Mouse (Mus musculus): ENCODE data around the gene Gm10720. TPM values are rescaled to one million over a fixed set of nuclear protein-coding genes. Genes with fewer than 3 reads are reported as not detected.
"Not testable (repeated sequence)": the region's sequence is repeated elsewhere in the genome, so short reads cannot be mapped to it uniquely, and the experiment has no call there.

Gene Gm10720
- total RNA-seq (2017) = not detected in 2 replicates

- ATAC-seq (replicated peaks in 1 of 2; ENCODE audit: insufficient read depth in 1 of 2, low FRiP score in 2 of 2, low TSS enrichment in 1 of 2, low read depth in 1 of 2, poor library complexity in 2 of 2, severe bottlenecking in 2 of 2) = not testable (repeated sequence)
Observed at GRCm38 (mm10) chr9:3015354-3015753, at the start of gene Gm10720. Gene Gm10720 (plus strand): TSS chr9:3015654.

- not testable (repeated sequence) for ATAC-seq (replicated peaks in 1 of 2; ENCODE audit: insufficient read depth in 1 of 2, low FRiP score in 2 of 2, low TSS enrichment in 1 of 2, low read depth in 1 of 2, poor library complexity in 2 of 2, severe bottlenecking in 2 of 2)
Observed at GRCm38 (mm10) chr9:3000445-3000972, 14.9 kb upstream of the Gm10720 start, which contains the start of gene Gm10722. Gene Gm10722 (plus strand): TSS chr9:3000922.

- ATAC-seq (replicated peaks in 1 of 2; ENCODE audit: insufficient read depth in 1 of 2, low FRiP score in 2 of 2, low TSS enrichment in 1 of 2, low read depth in 1 of 2, poor library complexity in 2 of 2, severe bottlenecking in 2 of 2) = not testable (repeated sequence)
Observed at GRCm38 (mm10) chr9:3001006-3001405, 14.4 kb upstream of the Gm10720 start.

GRCm38 (mm10) chr9:3001948-3002659 lies 13.3 kb upstream of the Gm10720 start:
- ATAC-seq (replicated peaks in 1 of 2; ENCODE audit: insufficient read depth in 1 of 2, low FRiP score in 2 of 2, low TSS enrichment in 1 of 2, low read depth in 1 of 2, poor library complexity in 2 of 2, severe bottlenecking in 2 of 2) = peak; percentile 25 to 40; a peak in 2 of 4 replicates

- not testable (repeated sequence) for ATAC-seq (replicated peaks in 1 of 2; ENCODE audit: insufficient read depth in 1 of 2, low FRiP score in 2 of 2, low TSS enrichment in 1 of 2, low read depth in 1 of 2, poor library complexity in 2 of 2, severe bottlenecking in 2 of 2)
Observed at GRCm38 (mm10) chr9:3002794-3003396, 12.6 kb upstream of the Gm10720 start, which contains the start of gene Gm11168. Gene Gm11168 (plus strand): TSS chr9:3003346.

- ATAC-seq (replicated peaks in 1 of 2; ENCODE audit: insufficient read depth in 1 of 2, low FRiP score in 2 of 2, low TSS enrichment in 1 of 2, low read depth in 1 of 2, poor library complexity in 2 of 2, severe bottlenecking in 2 of 2) = peak; percentile 30 to 43
Observed at GRCm38 (mm10) chr9:3006179-3006578, 9.3 kb upstream of the Gm10720 start.

- ATAC-seq (replicated peaks in 1 of 2; ENCODE audit: insufficient read depth in 1 of 2, low FRiP score in 2 of 2, low TSS enrichment in 1 of 2, low read depth in 1 of 2, poor library complexity in 2 of 2, severe bottlenecking in 2 of 2) = not testable (repeated sequence)
Observed at GRCm38 (mm10) chr9:3006636-3007035, 8.8 kb upstream of the Gm10720 start.

- ATAC-seq (replicated peaks in 1 of 2; ENCODE audit: insufficient read depth in 1 of 2, low FRiP score in 2 of 2, low TSS enrichment in 1 of 2, low read depth in 1 of 2, poor library complexity in 2 of 2, severe bottlenecking in 2 of 2) = peak; percentile 24 to 25
Observed at GRCm38 (mm10) chr9:3007272-3007671, 8.2 kb upstream of the Gm10720 start.

GRCm38 (mm10) chr9:3009331-3009730 lies 6.1 kb upstream of the Gm10720 start:
- ATAC-seq (replicated peaks in 1 of 2; ENCODE audit: insufficient read depth in 1 of 2, low FRiP score in 2 of 2, low TSS enrichment in 1 of 2, low read depth in 1 of 2, poor library complexity in 2 of 2, severe bottlenecking in 2 of 2) = peak; percentile 14 to 24

- ATAC-seq (replicated peaks in 1 of 2; ENCODE audit: insufficient read depth in 1 of 2, low FRiP score in 2 of 2, low TSS enrichment in 1 of 2, low read depth in 1 of 2, poor library complexity in 2 of 2, severe bottlenecking in 2 of 2) = peak; percentile 39 to 56
Observed at GRCm38 (mm10) chr9:3012054-3012621, 3.3 kb upstream of the Gm10720 start.

GRCm38 (mm10) chr9:3012733-3013279 lies 2.6 kb upstream of the Gm10720 start, which contains the start of gene Gm10721:
Gene Gm10721 (plus strand): TSS chr9:3013140.
- peak; percentile 37 to 39 for ATAC-seq (replicated peaks in 1 of 2; ENCODE audit: insufficient read depth in 1 of 2, low FRiP score in 2 of 2, low TSS enrichment in 1 of 2, low read depth in 1 of 2, poor library complexity in 2 of 2, severe bottlenecking in 2 of 2)

GRCm38 (mm10) chr9:3015896-3016295 lies 442 bp downstream of the Gm10720 start:
- not testable (repeated sequence) for ATAC-seq (replicated peaks in 1 of 2; ENCODE audit: insufficient read depth in 1 of 2, low FRiP score in 2 of 2, low TSS enrichment in 1 of 2, low read depth in 1 of 2, poor library complexity in 2 of 2, severe bottlenecking in 2 of 2)

GRCm38 (mm10) chr9:3017108-3017507 lies 1.7 kb downstream of the Gm10720 start, which contains the start of gene Gm10719:
Gene Gm10719 (plus strand): TSS chr9:3017408.
- ATAC-seq (replicated peaks in 1 of 2; ENCODE audit: insufficient read depth in 1 of 2, low FRiP score in 2 of 2, low TSS enrichment in 1 of 2, low read depth in 1 of 2, poor library complexity in 2 of 2, severe bottlenecking in 2 of 2) = not testable (repeated sequence)

- not testable (repeated sequence) for ATAC-seq (replicated peaks in 1 of 2; ENCODE audit: insufficient read depth in 1 of 2, low FRiP score in 2 of 2, low TSS enrichment in 1 of 2, low read depth in 1 of 2, poor library complexity in 2 of 2, severe bottlenecking in 2 of 2)
Observed at GRCm38 (mm10) chr9:3018944-3019343, 3.5 kb downstream of the Gm10720 start.

GRCm38 (mm10) chr9:3019835-3020727 lies 4.6 kb downstream of the Gm10720 start:
- peak; percentile 40 to 48 for ATAC-seq (replicated peaks in 1 of 2; ENCODE audit: insufficient read depth in 1 of 2, low FRiP score in 2 of 2, low TSS enrichment in 1 of 2, low read depth in 1 of 2, poor library complexity in 2 of 2, severe bottlenecking in 2 of 2)

GRCm38 (mm10) chr9:3022316-3023008 lies 7.0 kb downstream of the Gm10720 start:
- not testable (repeated sequence) for ATAC-seq (replicated peaks in 1 of 2; ENCODE audit: insufficient read depth in 1 of 2, low FRiP score in 2 of 2, low TSS enrichment in 1 of 2, low read depth in 1 of 2, poor library complexity in 2 of 2, severe bottlenecking in 2 of 2)
